Mouse (Mus musculus) ovary, postnatal 14 days (tissue): ENCODE data around the gene Tarsl2.

Source experiments
- DNase-seq: peaks from one replicate; pipeline ENCODE4 v3.0.0; 2022; ENCODE audit warnings: low spot score

Gene Tarsl2

GRCm38 (mm10) chr7:65644643-65645351 lies at the start of gene Tarsl2:
Tarsl2 (plus strand) TSS chr7:65644898.
- peak; percentile 87 for DNase-seq

- no peak for DNase-seq
Measured at GRCm38 (mm10) chr7:65606124-65606523, 38.6 kb upstream of the Tarsl2 start.

- DNase-seq = no peak
Measured at GRCm38 (mm10) chr7:65607003-65607402, 37.7 kb upstream of the Tarsl2 start.

- DNase-seq = peak; percentile 7
Measured at GRCm38 (mm10) chr7:65610171-65610570, 34.5 kb upstream of the Tarsl2 start.

- DNase-seq = no peak
Measured at GRCm38 (mm10) chr7:65610673-65611072, 34.0 kb upstream of the Tarsl2 start.

- no peak for DNase-seq
Measured at GRCm38 (mm10) chr7:65611298-65611697, 33.4 kb upstream of the Tarsl2 start.

GRCm38 (mm10) chr7:65613723-65614122 lies 31.0 kb upstream of the Tarsl2 start:
- DNase-seq = no peak

GRCm38 (mm10) chr7:65618751-65619150 lies 25.9 kb upstream of the Tarsl2 start:
- no peak for DNase-seq

- DNase-seq = no peak
Measured at GRCm38 (mm10) chr7:65620746-65621145, 24.0 kb upstream of the Tarsl2 start.

- DNase-seq = no peak
Measured at GRCm38 (mm10) chr7:65623330-65623729, 21.4 kb upstream of the Tarsl2 start.

- no peak for DNase-seq
Measured at GRCm38 (mm10) chr7:65625528-65625927, 19.2 kb upstream of the Tarsl2 start.

GRCm38 (mm10) chr7:65629846-65630245 lies 14.9 kb upstream of the Tarsl2 start:
- no peak for DNase-seq

GRCm38 (mm10) chr7:65630661-65631060 lies 14.0 kb upstream of the Tarsl2 start:
- no peak for DNase-seq

GRCm38 (mm10) chr7:65635831-65636230 lies 8.9 kb upstream of the Tarsl2 start:
- no peak for DNase-seq

- no peak for DNase-seq
Measured at GRCm38 (mm10) chr7:65636356-65636880, 8.3 kb upstream of the Tarsl2 start.

GRCm38 (mm10) chr7:65638170-65638770 lies 6.4 kb upstream of the Tarsl2 start:
- no peak for DNase-seq

- DNase-seq = no peak
Measured at GRCm38 (mm10) chr7:65639821-65640382, 4.8 kb upstream of the Tarsl2 start.

- no peak for DNase-seq
Measured at GRCm38 (mm10) chr7:65640672-65641071, 4.0 kb upstream of the Tarsl2 start.

GRCm38 (mm10) chr7:65642371-65643304 lies 2.1 kb upstream of the Tarsl2 start:
- no peak for DNase-seq

GRCm38 (mm10) chr7:65643861-65644421 lies 757 bp upstream of the Tarsl2 start:
- DNase-seq = no peak

- no peak for DNase-seq
Measured at GRCm38 (mm10) chr7:65645996-65646395, 1.3 kb downstream of the Tarsl2 start.

- DNase-seq = no peak
Measured at GRCm38 (mm10) chr7:65650662-65651061, 6.0 kb downstream of the Tarsl2 start.
